Mouse (Mus musculus) liver, embryonic 11.5 days (tissue): Measurements from ENCODE around the gene Cdkal1. TPM values are rescaled to one million over a fixed set of nuclear protein-coding genes. Genes with fewer than 3 reads are reported as not detected.

ENCODE experiments used
- ATAC-seq: fragments of 200-750 bp; cut with Nextera tagmentation; replicated peaks from 2 replicates; pipeline ENCODE4 v1.8.0; 2017; ENCODE audit warnings: moderate number of reproducible peaks, mild to moderate bottlenecking, moderate TSS enrichment, moderate library complexity; ENCODE audit not compliant: low FRiP score
- DNase-seq: peaks from one replicate; pipeline ENCODE4 v3.0.0-alpha.2; 2017; ENCODE audit warnings: low spot score
- H3K27ac ChIP-seq: fragments of 300-500 bp; sonication (generic); 2 replicates; pipeline ENCODE4 v1.5.1; 2014; ENCODE audit warnings: mild to moderate bottlenecking, low read depth, low read length, control low read depth
- H3K27me3 ChIP-seq: fragments of 300-500 bp; sonication (generic); replicated peaks from 2 replicates; pipeline ENCODE4 v1.6.1; 2014; ENCODE audit warnings: low read length, mixed read lengths; ENCODE audit not compliant: control insufficient read depth, insufficient read depth
- H3K36me3 ChIP-seq: fragments of 300-500 bp; sonication (generic); 2 replicates; pipeline ENCODE4 v1.6.1; 2014; ENCODE audit warnings: mild to moderate bottlenecking, low read length, moderate library complexity, mixed read lengths; ENCODE audit not compliant: control insufficient read depth, insufficient read depth
- H3K4me1 ChIP-seq: fragments of 300-500 bp; sonication (generic); replicated peaks from 2 replicates; pipeline ENCODE4 v1.6.1; 2014; ENCODE audit warnings: low read length, mixed read lengths; ENCODE audit not compliant: control insufficient read depth, insufficient read depth
- H3K4me2 ChIP-seq: fragments of 300-500 bp; sonication (generic); 2 replicates; pipeline ENCODE4 v1.6.1; 2014; ENCODE audit warnings: mild to moderate bottlenecking, control low read depth, moderate library complexity
- H3K4me3 ChIP-seq: fragments of 300-500 bp; sonication (generic); 2 replicates; pipeline ENCODE4 v1.5.1; 2014; ENCODE audit warnings: low read depth, low read length, control low read depth
- H3K9ac ChIP-seq: fragments of 300-500 bp; sonication (generic); 2 replicates; pipeline ENCODE4 v1.6.1; 2014; ENCODE audit warnings: low read depth, low read length, control low read depth
- H3K9me3 ChIP-seq: fragments of 300-500 bp; sonication (generic); 2 replicates; pipeline ENCODE4 v1.6.1; 2016; ENCODE audit warnings: low read length, inconsistent platforms, mixed read lengths; ENCODE audit not compliant: control insufficient read depth
- WGBS: fragments of 180-500 bp; shearing (Covaris S2); extraction: QIAGEN DNeasy Blood & Tissue Kit; methylation state at CpG from one replicate; pipeline ENCODE4 v1.1.7; 2014; 5-methylcytosine and 5-hydroxymethylcytosine counted together
- polyA plus RNA-seq: library from polyadenylated mRNA; unstranded; fragments of >200 nt; fragmentation: Nextera tagmentation; extraction: Ambion mirVana; gene quantifications from 2 replicates; pipeline ENCODE4 v1.2.1, GENCODE M21; 2014

Cdkal1 gene
- polyA plus RNA-seq, 1 experiment from 2014 or later: 26.3 TPM

DNA sequence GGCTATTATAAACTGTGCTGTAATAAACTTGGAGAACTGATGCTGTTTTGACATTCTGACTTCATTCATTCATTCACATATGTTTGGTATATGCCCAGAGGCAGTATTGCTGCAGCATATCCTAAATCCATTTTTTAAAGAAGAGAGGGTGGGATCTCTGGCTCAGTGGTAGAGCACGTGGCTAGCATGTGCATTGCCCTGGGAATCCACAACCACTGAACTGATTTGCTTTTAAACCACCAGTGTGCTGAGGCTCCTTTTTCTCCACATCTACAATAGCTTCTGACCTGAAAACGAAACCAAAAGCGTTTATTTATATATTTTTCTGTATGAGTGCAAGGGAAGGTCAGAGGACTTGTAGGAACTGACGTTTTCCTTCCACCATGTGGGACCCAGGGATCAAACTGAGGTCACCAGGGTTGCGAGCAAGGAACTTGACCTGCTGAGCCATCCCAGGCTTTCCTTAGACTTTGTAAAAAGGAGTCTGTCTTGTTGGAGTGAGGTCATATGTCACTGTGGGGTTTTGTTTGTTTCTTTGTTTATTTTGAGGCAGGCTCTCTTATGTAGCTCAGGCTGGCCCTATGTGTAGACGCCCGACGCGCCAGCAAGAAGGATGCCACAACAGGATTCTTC is 562.8 kb downstream of the Cdkal1 start:
- no peaks in the 10 kb centered on the region for H3K4me1 ChIP-seq
- 82% methylated on average over 9 of the region's 9 CpGs for WGBS
- no peak for DNase-seq
- no peak overlapping the region for H3K27ac ChIP-seq
- no peak overlapping the region for H3K4me3 ChIP-seq
- no peak overlapping the region for H3K4me2 ChIP-seq
- H3K9ac ChIP-seq: no peak overlapping the region
- no peaks in the 10 kb centered on the region for H3K9me3 ChIP-seq
- H3K36me3 ChIP-seq: no peaks in the 10 kb centered on the region
- ATAC-seq: no peak
- H3K27me3 ChIP-seq: no peaks in the 10 kb centered on the region

DNA sequence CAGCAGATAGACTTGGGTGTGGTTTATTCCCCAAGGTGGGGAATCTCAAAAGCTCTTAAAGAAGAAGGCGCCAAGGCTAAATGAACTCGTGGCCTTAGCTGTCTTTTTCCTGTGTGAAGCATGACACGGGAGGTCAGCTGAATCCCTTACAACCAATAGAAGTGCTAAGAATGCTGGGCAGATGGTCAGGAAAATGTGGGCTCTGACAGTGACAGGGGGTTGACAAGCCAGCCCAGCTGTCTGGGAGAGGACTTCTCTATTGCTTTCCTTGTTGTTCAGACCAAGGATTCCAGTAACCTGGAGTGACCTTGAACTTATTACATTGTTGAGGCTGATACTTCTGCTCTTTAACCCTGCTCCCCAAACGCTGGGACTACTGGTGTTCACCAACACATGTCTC is 564.9 kb downstream of the Cdkal1 start:
- Histone ChIP-seq H3K9ac (no peak overlapping the region), H3K4me2 (no peak overlapping the region), H3K4me1 (no peaks in the 10 kb centered on the region), H3K4me3 (no peak overlapping the region), H3K9me3 (no peaks in the 10 kb centered on the region), H3K36me3 (no peaks in the 10 kb centered on the region), H3K27me3 (no peaks in the 10 kb centered on the region), H3K27ac (no peak overlapping the region)
- WGBS: 52% methylated on average over 4 of the region's 4 CpGs
- DNase-seq (no peak), ATAC-seq (no peak)

GRCm38 (mm10) chr13:29285058-29285457 is 570.4 kb downstream of the Cdkal1 start:
- ATAC-seq (no peak), DNase-seq (no peak)
- Histone ChIP-seq H3K9ac (no peak overlapping the region), H3K4me3 (no peak overlapping the region), H3K4me2 (no peak overlapping the region), H3K4me1 (no peaks in the 10 kb centered on the region), H3K9me3 (no peaks in the 10 kb centered on the region), H3K36me3 (no peaks in the 10 kb centered on the region), H3K27ac (no peak overlapping the region), H3K27me3 (no peaks in the 10 kb centered on the region)
- WGBS: 44% methylated on average over 3 of the region's 3 CpGs

DNA sequence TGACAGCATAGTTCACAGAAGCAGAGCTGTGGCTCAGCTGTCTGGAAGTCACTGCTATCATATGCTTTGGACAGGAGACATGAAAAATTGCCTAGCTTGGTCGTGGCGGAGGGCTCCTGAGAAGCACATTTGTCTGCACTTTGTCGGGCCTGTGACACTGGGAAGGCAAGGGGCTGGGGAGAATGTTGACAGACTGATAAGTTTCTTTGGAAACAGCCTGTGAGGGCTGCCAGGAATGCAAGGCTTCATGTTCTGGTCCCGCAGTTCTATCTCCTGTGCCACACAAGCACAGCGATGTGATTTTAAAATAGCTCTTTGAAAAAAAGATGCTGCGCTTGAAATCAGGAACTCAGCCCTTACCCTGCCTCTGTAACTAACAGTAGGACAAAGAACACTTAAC is 573.9 kb downstream of the Cdkal1 start:
- Histone ChIP-seq H3K9me3 (no peaks in the 10 kb centered on the region), H3K4me3 (no peak overlapping the region), H3K4me2 (no peak overlapping the region), H3K36me3 (no peaks in the 10 kb centered on the region), H3K27ac (no peak overlapping the region), H3K27me3 (no peaks in the 10 kb centered on the region), H3K4me1 (no peaks in the 10 kb centered on the region), H3K9ac (no peak overlapping the region)
- WGBS: 43% methylated on average over 6 of the region's 6 CpGs
- no peak for ATAC-seq
- no peak for DNase-seq

DNA sequence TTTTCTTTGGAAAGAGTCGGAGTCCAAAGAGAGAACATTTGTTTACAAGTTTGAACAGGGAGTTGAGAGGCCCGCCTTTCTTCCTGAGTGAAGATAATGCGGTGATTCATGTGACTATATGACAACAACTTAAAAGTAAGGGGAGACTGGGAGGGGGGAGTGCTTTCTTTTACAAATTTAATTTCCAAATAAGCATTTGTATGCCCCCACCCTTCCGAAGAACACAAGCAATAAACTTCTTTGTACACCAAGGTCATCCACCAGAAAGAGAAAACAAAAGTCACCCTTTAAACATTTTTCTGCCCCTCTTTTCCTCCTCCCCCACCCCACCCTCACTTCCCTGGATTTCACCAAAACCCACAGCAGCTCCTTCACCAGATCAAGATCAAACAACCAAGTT is 577.3 kb downstream of the Cdkal1 start:
- ATAC-seq (no peak), DNase-seq (no peak)
- H3K9me3 ChIP-seq: no peaks in the 10 kb centered on the region
- H3K27me3 ChIP-seq: no peaks in the 10 kb centered on the region
- 58% methylated on average over 4 of the region's 4 CpGs for WGBS
- no peaks in the 10 kb centered on the region for H3K36me3 ChIP-seq
- no peaks in the 10 kb centered on the region for H3K4me1 ChIP-seq
- no peak overlapping the region for H3K4me3 ChIP-seq
- no peak overlapping the region for H3K9ac ChIP-seq
- H3K4me2 ChIP-seq: no peak overlapping the region
- no peak overlapping the region for H3K27ac ChIP-seq

DNA sequence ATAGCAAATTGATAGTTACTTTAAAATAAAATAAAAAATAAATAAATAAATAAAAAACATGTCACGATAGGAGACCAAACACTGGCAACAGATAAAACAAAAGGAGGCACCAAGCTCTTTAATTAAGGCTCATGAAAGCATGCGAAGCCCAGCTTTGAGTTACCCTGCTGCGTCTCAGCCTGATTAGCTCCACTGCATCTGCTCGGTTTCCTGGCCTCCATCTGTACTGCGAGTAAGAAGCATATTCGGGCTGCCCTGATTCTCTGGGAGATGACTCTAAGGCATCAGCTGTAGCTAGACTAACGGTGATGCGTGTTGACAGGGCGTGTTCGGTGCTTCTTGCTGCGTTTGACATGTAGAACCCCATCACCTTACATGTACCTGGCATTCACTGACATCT is 581.2 kb downstream of the Cdkal1 start:
- 83% methylated on average over 11 of the region's 11 CpGs for WGBS
- Histone ChIP-seq H3K4me3 (no peak overlapping the region), H3K9me3 (no peaks in the 10 kb centered on the region), H3K4me1 (no peaks in the 10 kb centered on the region), H3K36me3 (no peaks in the 10 kb centered on the region), H3K4me2 (no peak overlapping the region), H3K27me3 (no peaks in the 10 kb centered on the region), H3K9ac (no peak overlapping the region), H3K27ac (no peak overlapping the region)
- ATAC-seq: no peak
- DNase-seq: no peak

DNA sequence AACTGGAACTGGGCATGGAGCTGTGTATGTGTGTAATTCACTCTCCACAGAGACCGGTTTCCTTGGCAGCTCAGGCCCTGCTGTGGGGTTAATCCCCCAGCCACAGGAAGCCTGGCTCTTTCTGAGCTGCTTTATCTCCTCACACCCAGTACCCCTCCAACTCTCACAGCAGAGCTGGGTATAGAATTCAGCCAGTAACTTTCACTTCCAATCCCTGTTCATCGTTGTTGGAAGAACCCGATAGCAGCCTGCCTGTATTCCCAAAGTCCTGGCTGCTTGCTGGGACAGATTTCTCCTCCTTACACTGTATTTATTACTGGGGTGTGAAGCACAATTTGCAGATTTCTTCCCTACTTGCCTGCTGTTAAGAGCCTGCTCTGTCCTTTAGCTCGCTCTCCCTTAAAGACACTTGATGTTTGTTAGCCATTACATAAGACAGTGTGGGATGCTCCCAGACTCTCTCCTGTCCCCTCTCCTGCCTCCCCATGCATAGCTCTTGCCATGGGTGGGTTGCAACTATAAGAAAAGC is 581.7 kb downstream of the Cdkal1 start:
- Histone ChIP-seq H3K36me3 (no peaks in the 10 kb centered on the region), H3K4me1 (no peaks in the 10 kb centered on the region), H3K9me3 (no peaks in the 10 kb centered on the region), H3K4me2 (no peak overlapping the region), H3K27me3 (no peaks in the 10 kb centered on the region), H3K4me3 (no peak overlapping the region), H3K9ac (no peak overlapping the region), H3K27ac (no peak overlapping the region)
- WGBS: 39% methylated on average over 4 of the region's 4 CpGs
- DNase-seq: no peak
- ATAC-seq: no peak

DNA sequence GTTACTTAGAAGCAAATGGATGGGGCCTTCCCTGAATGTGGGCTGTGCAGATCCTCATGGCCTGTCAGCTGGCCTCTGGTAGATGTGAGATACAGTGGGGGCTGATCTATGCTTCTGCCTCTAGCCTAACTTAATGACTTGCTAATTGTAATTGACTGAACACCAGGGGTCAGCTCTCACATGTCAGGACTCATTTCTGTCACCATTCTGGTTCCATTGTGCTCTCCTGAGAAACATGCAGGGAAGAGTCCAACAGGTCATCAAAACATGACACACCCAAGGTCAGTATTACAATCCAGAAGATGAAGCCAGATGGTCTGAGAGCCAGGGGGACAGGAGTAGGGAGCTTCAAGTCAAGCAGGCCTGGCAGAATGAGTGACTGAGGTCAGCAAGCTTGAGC is 584.0 kb downstream of the Cdkal1 start:
- Histone ChIP-seq H3K36me3 (no peaks in the 10 kb centered on the region), H3K4me2 (no peak overlapping the region), H3K4me1 (no peaks in the 10 kb centered on the region), H3K9me3 (no peaks in the 10 kb centered on the region), H3K27me3 (no peaks in the 10 kb centered on the region), H3K9ac (no peak overlapping the region), H3K27ac (no peak overlapping the region), H3K4me3 (no peak overlapping the region)
- ATAC-seq (no peak), DNase-seq (no peak)

DNA sequence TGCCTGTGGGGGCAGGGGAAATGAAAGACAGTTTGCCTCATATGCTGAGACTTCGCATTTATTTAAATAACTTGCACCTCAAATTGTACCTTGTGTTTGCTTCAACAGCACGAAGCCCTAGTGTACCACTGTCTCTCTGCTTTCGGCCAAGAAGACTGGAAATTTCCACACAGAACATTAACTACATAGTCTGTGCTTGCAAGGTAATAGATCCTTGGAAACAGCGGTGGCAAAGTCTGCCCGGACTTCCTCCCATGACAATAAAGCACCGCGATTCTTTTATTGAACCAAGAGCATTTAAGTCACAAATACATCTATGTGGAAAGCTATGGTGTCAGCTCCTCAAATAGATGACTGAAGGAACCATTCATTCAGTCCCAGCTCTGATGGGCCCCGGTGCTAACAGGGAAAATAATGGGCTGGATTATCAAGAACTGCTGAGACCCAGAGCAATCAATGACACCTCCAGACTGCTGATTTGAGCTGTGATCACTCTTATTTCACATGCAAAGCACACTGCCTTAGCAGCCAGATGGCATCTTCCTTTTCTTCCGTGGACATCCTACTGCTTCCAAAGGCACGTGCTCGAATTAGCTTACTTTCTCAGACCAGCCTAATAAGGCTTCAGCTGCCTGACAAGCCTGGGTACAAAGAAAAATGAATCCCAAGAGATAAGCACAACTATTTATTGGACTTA is 591.3 kb downstream of the Cdkal1 start:
- no peaks in the 10 kb centered on the region for H3K27me3 ChIP-seq
- no peak for ATAC-seq
- 78% methylated on average over 11 of the region's 11 CpGs for WGBS
- H3K27ac ChIP-seq: no peak overlapping the region
- H3K4me3 ChIP-seq: no peak overlapping the region
- no peaks in the 10 kb centered on the region for H3K9me3 ChIP-seq
- H3K4me2 ChIP-seq: no peak overlapping the region
- no peak overlapping the region for H3K9ac ChIP-seq
- no peak for DNase-seq
- no peaks in the 10 kb centered on the region for H3K36me3 ChIP-seq
- H3K4me1 ChIP-seq: no peaks in the 10 kb centered on the region
